Mouse (Mus musculus): ENCODE measurements around the gene Ptgfrn. TPM values are rescaled to one million over a fixed set of nuclear protein-coding genes. Genes with fewer than 3 reads are reported as not detected.
A peak's percentile ranks its signal among the peaks of the same experiment; 100 is the strongest.

The Ptgfrn gene
- polyA plus RNA-seq, 1 experiment from 2014 or later: 10.5 TPM

- Histone ChIP-seq H3K36me3 (ENCODE audit: control insufficient read depth, insufficient read depth, low read length) (no peaks in the 10 kb centered on the region), H3K27me3 (ENCODE audit: control insufficient read depth, insufficient read depth, low read length) (no peaks in the 10 kb centered on the region), H3K4me1 (ENCODE audit: control insufficient read depth, insufficient read depth, low read length) (peaks cover 32% of the 10 kb centered on the region), H3K9ac (replicated peaks; ENCODE audit: low read depth, low read length) (no peak overlapping the region), H3K27ac (ENCODE audit: low read length) (no peak overlapping the region; the same call in 1 of the 2 replicates), H3K4me3 (ENCODE audit: low read depth, low read length) (no peak overlapping the region), H3K4me2 (replicated peaks; ENCODE audit: low read depth, low read length) (no peak overlapping the region), H3K9me3 (ENCODE audit: control insufficient read depth, low read depth, low read length) (no peaks in the 10 kb centered on the region)
- ATAC-seq (ENCODE audit: insufficient number of reproducible peaks, insufficient read depth, low FRiP score, low read depth): no peak
- whole genome bisulfite sequencing: 44% methylated on average over 10 of the region's 10 CpGs
Observed at GRCm38 (mm10) chr3:101111321-101111720, 1.2 kb upstream of the Ptgfrn start.

GRCm38 (mm10) chr3:101110838-101111103 lies 693 bp upstream of the Ptgfrn start:
- Histone ChIP-seq H3K27me3 (ENCODE audit: control insufficient read depth, insufficient read depth, low read length) (no peaks in the 10 kb centered on the region), H3K27ac (ENCODE audit: low read length) (peak overlapping the region; percentile 87), H3K4me1 (ENCODE audit: control insufficient read depth, insufficient read depth, low read length) (peaks cover 32% of the 10 kb centered on the region), H3K9me3 (ENCODE audit: control insufficient read depth, low read depth, low read length) (no peaks in the 10 kb centered on the region), H3K36me3 (ENCODE audit: control insufficient read depth, insufficient read depth, low read length) (no peaks in the 10 kb centered on the region), H3K9ac (replicated peaks; ENCODE audit: low read depth, low read length) (no peak overlapping the region), H3K4me3 (ENCODE audit: low read depth, low read length) (peak overlapping the region; percentile 74), H3K4me2 (replicated peaks; ENCODE audit: low read depth, low read length) (peak overlapping the region; percentile 84)
- no peak; the same call in 1 of the 2 replicates for ATAC-seq (ENCODE audit: insufficient number of reproducible peaks, insufficient read depth, low FRiP score, low read depth)

GRCm38 (mm10) chr3:101109558-101110021 lies 488 bp downstream of the Ptgfrn start:
- peaks cover 38% of the 10 kb centered on the region for H3K4me1 ChIP-seq (ENCODE audit: control insufficient read depth, insufficient read depth, low read length)
- no peaks in the 10 kb centered on the region for H3K36me3 ChIP-seq (ENCODE audit: control insufficient read depth, insufficient read depth, low read length)
- H3K4me3 ChIP-seq (ENCODE audit: low read depth, low read length): peak overlapping the region; percentile 74
- no peaks in the 10 kb centered on the region for H3K9me3 ChIP-seq (ENCODE audit: control insufficient read depth, low read depth, low read length)
- under 1% methylated on average over 38 of the region's 47 CpGs for WGBS
- peak overlapping the region; percentile 84 for H3K4me2 ChIP-seq (replicated peaks; ENCODE audit: low read depth, low read length)
- peak; percentile 57 for ATAC-seq (ENCODE audit: insufficient number of reproducible peaks, insufficient read depth, low FRiP score, low read depth)
- H3K27me3 ChIP-seq (ENCODE audit: control insufficient read depth, insufficient read depth, low read length): no peaks in the 10 kb centered on the region
- peak overlapping the region; percentile 87 for H3K27ac ChIP-seq (ENCODE audit: low read length)
- H3K9ac ChIP-seq (replicated peaks; ENCODE audit: low read depth, low read length): peak overlapping the region; percentile 91

GRCm38 (mm10) chr3:101108848-101109247 lies 1.2 kb downstream of the Ptgfrn start:
- 19% methylated on average over 5 of the region's 5 CpGs for WGBS
- no peak overlapping the region for H3K27ac ChIP-seq (ENCODE audit: low read length)
- peak overlapping the region; percentile 74 for H3K4me3 ChIP-seq (ENCODE audit: low read depth, low read length)
- H3K27me3 ChIP-seq (ENCODE audit: control insufficient read depth, insufficient read depth, low read length): no peaks in the 10 kb centered on the region
- no peaks in the 10 kb centered on the region for H3K9me3 ChIP-seq (ENCODE audit: control insufficient read depth, low read depth, low read length)
- peak overlapping the region; percentile 84 for H3K4me2 ChIP-seq (replicated peaks; ENCODE audit: low read depth, low read length)
- no peaks in the 10 kb centered on the region for H3K36me3 ChIP-seq (ENCODE audit: control insufficient read depth, insufficient read depth, low read length)
- no peak for ATAC-seq (ENCODE audit: insufficient number of reproducible peaks, insufficient read depth, low FRiP score, low read depth)
- no peak overlapping the region for H3K9ac ChIP-seq (replicated peaks; ENCODE audit: low read depth, low read length)
- peaks cover 38% of the 10 kb centered on the region for H3K4me1 ChIP-seq (ENCODE audit: control insufficient read depth, insufficient read depth, low read length)

GRCm38 (mm10) chr3:101108282-101108681 lies 1.8 kb downstream of the Ptgfrn start:
- no peaks in the 10 kb centered on the region for H3K36me3 ChIP-seq (ENCODE audit: control insufficient read depth, insufficient read depth, low read length)
- ATAC-seq (ENCODE audit: insufficient number of reproducible peaks, insufficient read depth, low FRiP score, low read depth): no peak
- WGBS: 45% methylated on average over 3 of the region's 3 CpGs
- H3K27ac ChIP-seq (ENCODE audit: low read length): no peak overlapping the region
- H3K4me3 ChIP-seq (ENCODE audit: low read depth, low read length): no peak overlapping the region; the same call in 1 of the 2 replicates
- H3K4me2 ChIP-seq (replicated peaks; ENCODE audit: low read depth, low read length): peak overlapping the region; percentile 84; the same call in 1 of the 2 replicates
- peaks cover 38% of the 10 kb centered on the region for H3K4me1 ChIP-seq (ENCODE audit: control insufficient read depth, insufficient read depth, low read length)
- H3K9me3 ChIP-seq (ENCODE audit: control insufficient read depth, low read depth, low read length): no peaks in the 10 kb centered on the region
- H3K9ac ChIP-seq (replicated peaks; ENCODE audit: low read depth, low read length): no peak overlapping the region
- H3K27me3 ChIP-seq (ENCODE audit: control insufficient read depth, insufficient read depth, low read length): no peaks in the 10 kb centered on the region

- WGBS: 91% methylated on average over 3 of the region's 3 CpGs
- Histone ChIP-seq H3K36me3 (ENCODE audit: control insufficient read depth, insufficient read depth, low read length) (no peaks in the 10 kb centered on the region), H3K27ac (ENCODE audit: low read length) (no peak overlapping the region), H3K4me1 (ENCODE audit: control insufficient read depth, insufficient read depth, low read length) (peaks cover 27% of the 10 kb centered on the region), H3K9ac (replicated peaks; ENCODE audit: low read depth, low read length) (no peak overlapping the region), H3K9me3 (ENCODE audit: control insufficient read depth, low read depth, low read length) (no peaks in the 10 kb centered on the region), H3K4me2 (replicated peaks; ENCODE audit: low read depth, low read length) (no peak overlapping the region), H3K27me3 (ENCODE audit: control insufficient read depth, insufficient read depth, low read length) (no peaks in the 10 kb centered on the region), H3K4me3 (ENCODE audit: low read depth, low read length) (no peak overlapping the region)
- no peak for ATAC-seq (ENCODE audit: insufficient number of reproducible peaks, insufficient read depth, low FRiP score, low read depth)
Observed at GRCm38 (mm10) chr3:101106326-101106725, 3.8 kb downstream of the Ptgfrn start.

- H3K36me3 ChIP-seq (ENCODE audit: control insufficient read depth, insufficient read depth, low read length): no peaks in the 10 kb centered on the region
- no peak overlapping the region for H3K27ac ChIP-seq (ENCODE audit: low read length)
Observed at GRCm38 (mm10) chr3:101105486-101105885, 4.6 kb downstream of the Ptgfrn start.

GRCm38 (mm10) chr3:101104883-101105282 lies 5.2 kb downstream of the Ptgfrn start:
- no peaks in the 10 kb centered on the region for H3K9me3 ChIP-seq (ENCODE audit: control insufficient read depth, low read depth, low read length)
- peaks cover 26% of the 10 kb centered on the region for H3K4me1 ChIP-seq (ENCODE audit: control insufficient read depth, insufficient read depth, low read length)
- H3K36me3 ChIP-seq (ENCODE audit: control insufficient read depth, insufficient read depth, low read length): no peaks in the 10 kb centered on the region
- no peaks in the 10 kb centered on the region for H3K27me3 ChIP-seq (ENCODE audit: control insufficient read depth, insufficient read depth, low read length)
- no peak for ATAC-seq (ENCODE audit: insufficient number of reproducible peaks, insufficient read depth, low FRiP score, low read depth)
- no peak overlapping the region for H3K27ac ChIP-seq (ENCODE audit: low read length)
- H3K4me2 ChIP-seq (replicated peaks; ENCODE audit: low read depth, low read length): no peak overlapping the region
- 84% methylated on average over 9 of the region's 9 CpGs for WGBS
- no peak overlapping the region for H3K9ac ChIP-seq (replicated peaks; ENCODE audit: low read depth, low read length)
- H3K4me3 ChIP-seq (ENCODE audit: low read depth, low read length): no peak overlapping the region

More at GRCm38 (mm10) chr3:101105486-101105885, 4.6 kb downstream of the Ptgfrn start:
- WGBS: 57% methylated on average over 11 of the region's 11 CpGs
- ATAC-seq (ENCODE audit: insufficient number of reproducible peaks, insufficient read depth, low FRiP score, low read depth): no peak
- peaks cover 23% of the 10 kb centered on the region for H3K4me1 ChIP-seq (ENCODE audit: control insufficient read depth, insufficient read depth, low read length)
- H3K9me3 ChIP-seq (ENCODE audit: control insufficient read depth, low read depth, low read length): no peaks in the 10 kb centered on the region
- no peak overlapping the region for H3K9ac ChIP-seq (replicated peaks; ENCODE audit: low read depth, low read length)
- H3K27me3 ChIP-seq (ENCODE audit: control insufficient read depth, insufficient read depth, low read length): no peaks in the 10 kb centered on the region
- no peak overlapping the region for H3K4me2 ChIP-seq (replicated peaks; ENCODE audit: low read depth, low read length)
- H3K4me3 ChIP-seq (ENCODE audit: low read depth, low read length): no peak overlapping the region

- no peak overlapping the region for H3K27ac ChIP-seq (ENCODE audit: low read length)
- H3K9ac ChIP-seq (replicated peaks; ENCODE audit: low read depth, low read length): no peak overlapping the region
- H3K4me2 ChIP-seq (replicated peaks; ENCODE audit: low read depth, low read length): no peak overlapping the region
- WGBS: 78% methylated on average over 9 of the region's 9 CpGs
- no peak for ATAC-seq (ENCODE audit: insufficient number of reproducible peaks, insufficient read depth, low FRiP score, low read depth)
- no peak overlapping the region for H3K4me3 ChIP-seq (ENCODE audit: low read depth, low read length)
- no peaks in the 10 kb centered on the region for H3K27me3 ChIP-seq (ENCODE audit: control insufficient read depth, insufficient read depth, low read length)
- no peaks in the 10 kb centered on the region for H3K36me3 ChIP-seq (ENCODE audit: control insufficient read depth, insufficient read depth, low read length)
- H3K4me1 ChIP-seq (ENCODE audit: control insufficient read depth, insufficient read depth, low read length): peaks cover 31% of the 10 kb centered on the region
- no peaks in the 10 kb centered on the region for H3K9me3 ChIP-seq (ENCODE audit: control insufficient read depth, low read depth, low read length)
Observed at GRCm38 (mm10) chr3:101103770-101104169, 6.3 kb downstream of the Ptgfrn start.

Data from stomach, embryonic 14.5 days (tissue).